8 mouse cellular contexts compared by ENCODE assay signal in the genomic region with DNA sequence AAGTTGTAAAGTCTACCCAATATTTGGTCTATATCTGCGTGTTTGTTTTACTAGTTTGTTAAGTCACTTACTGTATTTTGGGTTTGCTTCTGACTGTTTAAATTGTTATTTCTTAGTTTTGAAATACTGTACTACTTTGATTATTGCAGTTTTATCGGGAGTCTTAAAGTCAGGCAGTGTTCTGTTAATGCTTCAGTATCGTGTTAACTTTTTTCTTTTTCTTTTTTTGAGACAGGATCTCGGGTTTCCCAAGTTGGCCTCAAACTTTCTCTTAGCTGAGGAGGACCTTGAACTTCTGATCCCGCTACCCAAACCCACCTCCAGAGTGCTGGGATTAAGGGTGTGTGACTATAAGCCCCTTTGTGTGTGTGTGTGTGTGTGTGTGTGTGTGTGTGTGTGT. TPM values are rescaled to one million over a fixed set of nuclear protein-coding genes. Genes with fewer than 3 reads are reported as not detected.
A peak's percentile ranks its signal among the peaks of the same experiment; 100 is the strongest.
DNase-seq lines count a peak whose midpoint lies in the region; ATAC-seq and TF ChIP-seq lines count a peak whose summit lies in the region.

No protein-coding gene starts in this region.

- TF ChIP-seq CTCF in gastrocnemius, adult 2 months (IDR thresholded peaks at IDR 0.05) = no peak
- TF ChIP-seq CTCF in olfactory bulb, adult 2 months (IDR thresholded peaks at IDR 0.05; ENCODE audit: insufficient read depth, low read depth, low read length) = no peak

- no peak for ATAC-seq in kidney, embryonic 16.5 days (ENCODE audit: low FRiP score, low TSS enrichment)

- H3K9ac ChIP-seq in kidney, embryonic 16.5 days (replicated peaks; ENCODE audit: low read length) = peak overlapping the region; percentile 47; the same call in 1 of the 2 replicates

- 0 out of 2 replicates have a peak, but pooled peaks cover 7% of the 10 kb centered on the region for H3K4me1 ChIP-seq in kidney, embryonic 16.5 days (ENCODE audit: insufficient read depth, low read length)
- H3K4me1 ChIP-seq in olfactory bulb, adult 2 months (ENCODE audit: control insufficient read depth, insufficient read depth, low read length) = no peaks in the 10 kb centered on the region

- H3K27ac ChIP-seq in gastrocnemius, adult 2 months = peak overlapping the region; percentile 99
- no peak overlapping the region; the same call in 1 of the 2 replicates for H3K27ac ChIP-seq in kidney, embryonic 16.5 days (ENCODE audit: low read length)
- no peak overlapping the region for H3K27ac ChIP-seq in olfactory bulb, adult 2 months (ENCODE audit: insufficient read depth, low read depth, low read length)

- H3K4me2 ChIP-seq in kidney, embryonic 16.5 days (replicated peaks; ENCODE audit: low read depth, low read length) = peak overlapping the region; percentile 56

- no peak for DNase-seq in gastrocnemius, adult 2 months
- no peak for DNase-seq in gastrocnemius, postnatal 14 days
- peak; percentile 17 for DNase-seq in thymus, postnatal 4 days
- no peak for DNase-seq in thymus, postnatal 36 days
- DNase-seq in gastrocnemius, postnatal 36 days = no peak
- no peak for DNase-seq in layer of hippocampus, postnatal 10 days (ENCODE audit: low spot score in 2 of 2)

- no peak for TF ChIP-seq POLR2A in olfactory bulb, adult 2 months (IDR thresholded peaks at IDR 0.05; ENCODE audit: insufficient read depth, low read depth, low read length)

- H3K9me3 ChIP-seq in kidney, embryonic 16.5 days (ENCODE audit: low read length) = no peaks in the 10 kb centered on the region

- peak overlapping the region; percentile 90 for H3K4me3 ChIP-seq in gastrocnemius, adult 2 months
- peak overlapping the region; percentile 86 for H3K4me3 ChIP-seq in kidney, embryonic 16.5 days (ENCODE audit: low read length)
- H3K4me3 ChIP-seq in olfactory bulb, adult 2 months (ENCODE audit: insufficient read depth, low read depth, low read length) = peak overlapping the region; percentile 12; the same call in 1 of the 2 replicates

- WGBS in kidney, embryonic 16.5 days = 6% methylated on average over 5 of the region's 5 CpGs
- WGBS in olfactory bulb, adult 2 months = 9% methylated on average over 5 of the region's 5 CpGs

- intact Hi-C loops in gastrocnemius, adult 2 months (cut with DNase I) = loop anchor here (5.0 kb wide), 2 partner anchors 36 to 106 kb away; a partner anchor contains a TSS
- intact Hi-C loops in gastrocnemius, postnatal 14 days (cut with DNase I; ENCODE audit: low total_unique reads) = no loop called here
- intact Hi-C loops in gastrocnemius, postnatal 36 days (cut with DNase I) = loop anchor here (5.0 kb wide), 1 partner anchor 36 kb away; a partner anchor contains a TSS

- H3K36me3 ChIP-seq in kidney, embryonic 16.5 days (ENCODE audit: insufficient read depth, low read length) = peaks cover 4% of the 10 kb centered on the region; the same call in 1 of the 2 replicates

- no peaks in the 10 kb centered on the region for H3K27me3 ChIP-seq in kidney, embryonic 16.5 days (ENCODE audit: insufficient read depth, low read length)

RNA-seq across cellular contexts. Expression of a gene that starts 35.4 kb away (rescaled TPM):
- 1 to 10 TPM; 1.2 to 1.5 TPM for total RNA-seq in gastrocnemius, adult 2 months (2021)
- 1 to 10 TPM in 1 of 2 experiments, under 1 TPM in 1; 1.00 to 1.1 TPM for total RNA-seq in gastrocnemius, postnatal 14 days (2021)
- 2.0 and 2.3 TPM in 2 replicates for polyA plus RNA-seq in kidney, embryonic 16.5 days (2015; fragmentation: Nextera tagmentation; extraction: Ambion mirVana)
- not detected in 2 replicates for polyA plus RNA-seq in olfactory bulb, adult 2 months (2012; ENCODE audit: insufficient read depth, insufficient read length, low replicate concordance, missing spikeins)
- total RNA-seq in gastrocnemius, postnatal 36 days (2021) = 1 to 10 TPM in 1 of 2 experiments, under 1 TPM in 1; 0.94 to 1.3 TPM
- total RNA-seq in layer of hippocampus, postnatal 10 days (2021) = 1 to 10 TPM; 3.7 to 4.2 TPM

Comparison
In these comparisons a context has a peak if more than half of its experiments do, and no peak if none do; other contexts are left out.
1. H3K4me3 ChIP-seq: peak in every context shown above with its lines; median percentile 90 in gastrocnemius, adult 2 months; 86 in kidney, embryonic 16.5 days; 12 in olfactory bulb, adult 2 months.